Mouse (Mus musculus) liver, embryonic 12.5 days (tissue): ENCODE results near the gene Siglecg. TPM values are rescaled to one million over a fixed set of nuclear protein-coding genes. Genes with fewer than 3 reads are reported as not detected.

ENCODE experiments used
- ATAC-seq: fragments of 200-750 bp; cut with Nextera tagmentation; 2 replicates; pipeline ENCODE4 v1.8.0; 2017; ENCODE audit warnings: moderate number of reproducible peaks, mild to moderate bottlenecking, moderate library complexity
- H3K27ac ChIP-seq: fragments of 300-500 bp; sonication (generic); 2 replicates; pipeline ENCODE4 v1.5.1; 2016; ENCODE audit warnings: mild to moderate bottlenecking
- H3K27me3 ChIP-seq: fragments of 300-500 bp; sonication (generic); replicated peaks from 2 replicates; pipeline ENCODE4 v1.6.1; 2016; ENCODE audit warnings: mild to moderate bottlenecking, moderate library complexity
- H3K36me3 ChIP-seq: fragments of 300-500 bp; sonication (generic); 2 replicates; pipeline ENCODE4 v1.6.1; 2016; ENCODE audit warnings: mild to moderate bottlenecking, moderate library complexity
- H3K4me1 ChIP-seq: fragments of 300-500 bp; sonication (generic); 2 replicates; pipeline ENCODE4 v1.6.1; 2016
- H3K4me2 ChIP-seq: fragments of 300-500 bp; sonication (generic); 2 replicates; pipeline ENCODE4 v1.6.1; 2016; ENCODE audit warnings: mild to moderate bottlenecking, moderate library complexity
- H3K4me3 ChIP-seq: fragments of 300-500 bp; sonication (generic); 2 replicates; pipeline ENCODE4 v1.5.1; 2016; ENCODE audit warnings: mild to moderate bottlenecking, moderate library complexity
- H3K9ac ChIP-seq: fragments of 300-500 bp; sonication (generic); 2 replicates; pipeline ENCODE4 v1.6.1; 2016; ENCODE audit warnings: mild to moderate bottlenecking, moderate library complexity
- H3K9me3 ChIP-seq: fragments of 300-500 bp; sonication (generic); replicated peaks from 2 replicates; pipeline ENCODE4 v1.6.1; 2016; ENCODE audit warnings: mild to moderate bottlenecking, moderate library complexity
- WGBS: fragments of 180-500 bp; shearing (Covaris S2); methylation state at CpG from one replicate; pipeline ENCODE4 v1.1.7; 2016; ENCODE audit not compliant: insufficient replicate concordance; 5-methylcytosine and 5-hydroxymethylcytosine counted together
- polyA plus RNA-seq: library from polyadenylated mRNA; unstranded; fragments of >200 nt; fragmentation: Nextera tagmentation; extraction: Ambion mirVana; gene quantifications from 2 replicates; pipeline ENCODE4 v1.2.1, GENCODE M21; 2016

The Siglecg gene
- polyA plus RNA-seq, 1 experiment from 2014 or later: 0.30 TPM

- peak overlapping the region; percentile 75 for H3K9ac ChIP-seq
- peak overlapping the region; percentile 88 for H3K27ac ChIP-seq
- under 1% methylated on average over 36 of the region's 36 CpGs for WGBS
- H3K36me3 ChIP-seq: no peaks in the 10 kb centered on the region
- H3K4me3 ChIP-seq: peak overlapping the region; percentile 72
- peak overlapping the region; percentile 96 for H3K4me2 ChIP-seq
- H3K4me1 ChIP-seq: peaks cover 53% of the 10 kb centered on the region
- peak; percentile 84 for ATAC-seq
- H3K9me3 ChIP-seq: no peaks in the 10 kb centered on the region
- H3K27me3 ChIP-seq: no peaks in the 10 kb centered on the region
Observed at GRCm38 (mm10) chr7:43443126-43443916, 35.3 kb downstream of the Siglecg start.

- H3K4me1 ChIP-seq: peaks cover 59% of the 10 kb centered on the region
- peak within 1 kb of the TSS; percentile 75 for H3K9ac ChIP-seq
- no peaks in the 10 kb centered on the region for H3K9me3 ChIP-seq
- peak within 1 kb of the TSS; percentile 72 for H3K4me3 ChIP-seq
- peak; percentile 96 for ATAC-seq
- H3K27ac ChIP-seq: peak within 1 kb of the TSS; percentile 88
- under 1% methylated on average over 27 of the region's 27 CpGs for WGBS
- H3K27me3 ChIP-seq: no peaks in the 10 kb centered on the region
- H3K4me2 ChIP-seq: peak within 1 kb of the TSS; percentile 96
- no peaks in the 10 kb centered on the region for H3K36me3 ChIP-seq
Observed at GRCm38 (mm10) chr7:43443917-43444293, 35.9 kb downstream of the Siglecg start, which contains the start of the genes Etfb and Gm45233. Etfb (plus strand) TSS chr7:43444083. Gm45233 (plus strand) TSS chr7:43444128.

DNA sequence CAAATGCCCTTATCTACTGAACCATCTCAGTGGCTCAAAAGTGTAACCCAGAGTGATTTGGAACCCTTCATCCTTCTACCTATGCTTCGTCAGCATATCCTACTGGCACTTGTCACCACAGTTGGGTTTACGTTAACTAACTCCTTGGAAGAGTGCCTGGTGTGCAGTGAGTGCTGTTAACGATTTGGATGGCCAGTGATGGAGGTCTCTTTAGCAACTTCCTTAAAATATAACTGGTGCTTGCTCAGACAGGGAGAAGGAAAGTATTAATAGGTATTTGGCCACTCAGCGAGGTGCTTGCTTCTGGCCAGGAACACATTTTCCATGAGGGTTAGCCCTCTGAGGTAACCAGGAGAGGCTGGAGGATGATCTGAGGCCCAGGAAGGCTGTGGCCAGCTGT lies 39.8 kb downstream of the Siglecg start:
- no peak for ATAC-seq
- H3K4me2 ChIP-seq: no peak overlapping the region
- 74% methylated on average over 4 of the region's 4 CpGs for WGBS
- H3K4me1 ChIP-seq: peaks cover 61% of the 10 kb centered on the region
- no peak overlapping the region for H3K4me3 ChIP-seq
- no peak overlapping the region for H3K27ac ChIP-seq
- no peaks in the 10 kb centered on the region for H3K27me3 ChIP-seq
- peaks cover 25% of the 10 kb centered on the region for H3K36me3 ChIP-seq
- no peaks in the 10 kb centered on the region for H3K9me3 ChIP-seq
- H3K9ac ChIP-seq: no peak overlapping the region

DNA sequence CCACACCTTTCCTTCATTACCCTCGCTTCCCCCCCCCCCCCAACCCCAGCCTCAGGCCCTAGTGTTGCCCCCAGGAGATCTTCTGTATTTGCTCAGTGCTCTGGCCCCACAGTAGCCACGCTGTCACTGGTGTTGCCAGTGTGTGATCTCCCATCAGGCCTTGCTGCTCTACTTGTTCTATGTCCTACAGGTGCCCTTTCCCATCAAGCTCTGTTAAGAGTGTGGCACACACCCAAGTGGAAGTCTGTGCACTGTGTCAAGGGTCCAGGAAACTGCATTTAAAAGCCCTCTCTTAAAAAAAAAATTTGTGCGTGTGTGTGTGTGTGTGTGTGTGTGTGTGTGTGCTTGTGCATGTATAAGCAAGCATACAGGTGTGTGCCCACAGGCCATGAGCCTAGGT lies 40.2 kb downstream of the Siglecg start:
- Histone ChIP-seq H3K27me3 (no peaks in the 10 kb centered on the region), H3K27ac (no peak overlapping the region), H3K4me2 (no peak overlapping the region), H3K9ac (no peak overlapping the region), H3K4me3 (no peak overlapping the region), H3K9me3 (no peaks in the 10 kb centered on the region), H3K36me3 (peaks cover 29% of the 10 kb centered on the region), H3K4me1 (peaks cover 62% of the 10 kb centered on the region)
- ATAC-seq: no peak
- WGBS: 69% methylated on average over 3 of the region's 3 CpGs

GRCm38 (mm10) chr7:43449811-43450210 lies 41.8 kb downstream of the Siglecg start:
- H3K4me2 ChIP-seq: no peak overlapping the region
- WGBS: 92% methylated on average over 2 of the region's 2 CpGs
- no peaks in the 10 kb centered on the region for H3K27me3 ChIP-seq
- H3K4me1 ChIP-seq: peaks cover 59% of the 10 kb centered on the region
- no peak overlapping the region for H3K4me3 ChIP-seq
- ATAC-seq: no peak
- peaks cover 45% of the 10 kb centered on the region for H3K36me3 ChIP-seq
- no peaks in the 10 kb centered on the region for H3K9me3 ChIP-seq
- no peak overlapping the region for H3K27ac ChIP-seq
- no peak overlapping the region for H3K9ac ChIP-seq

- H3K27me3 ChIP-seq: no peaks in the 10 kb centered on the region
- H3K9ac ChIP-seq: no peak overlapping the region
- H3K9me3 ChIP-seq: no peaks in the 10 kb centered on the region
- ATAC-seq: no peak
- no peak overlapping the region for H3K27ac ChIP-seq
- peaks cover 43% of the 10 kb centered on the region for H3K4me1 ChIP-seq
- H3K36me3 ChIP-seq: peaks cover 64% of the 10 kb centered on the region
- no peak overlapping the region for H3K4me2 ChIP-seq
- WGBS: 79% methylated on average over 11 of the region's 11 CpGs
- no peak overlapping the region for H3K4me3 ChIP-seq
Observed at GRCm38 (mm10) chr7:43451726-43452125, 43.7 kb downstream of the Siglecg start.

GRCm38 (mm10) chr7:43452609-43453008 lies 44.6 kb downstream of the Siglecg start:
- peaks cover 73% of the 10 kb centered on the region for H3K36me3 ChIP-seq
- no peaks in the 10 kb centered on the region for H3K27me3 ChIP-seq
- no peak overlapping the region for H3K4me2 ChIP-seq
- H3K27ac ChIP-seq: no peak overlapping the region
- no peaks in the 10 kb centered on the region for H3K9me3 ChIP-seq
- H3K9ac ChIP-seq: no peak overlapping the region
- WGBS: 38% methylated on average over 4 of the region's 4 CpGs
- H3K4me3 ChIP-seq: no peak overlapping the region
- peaks cover 35% of the 10 kb centered on the region for H3K4me1 ChIP-seq
- peak; percentile 55 for ATAC-seq

DNA sequence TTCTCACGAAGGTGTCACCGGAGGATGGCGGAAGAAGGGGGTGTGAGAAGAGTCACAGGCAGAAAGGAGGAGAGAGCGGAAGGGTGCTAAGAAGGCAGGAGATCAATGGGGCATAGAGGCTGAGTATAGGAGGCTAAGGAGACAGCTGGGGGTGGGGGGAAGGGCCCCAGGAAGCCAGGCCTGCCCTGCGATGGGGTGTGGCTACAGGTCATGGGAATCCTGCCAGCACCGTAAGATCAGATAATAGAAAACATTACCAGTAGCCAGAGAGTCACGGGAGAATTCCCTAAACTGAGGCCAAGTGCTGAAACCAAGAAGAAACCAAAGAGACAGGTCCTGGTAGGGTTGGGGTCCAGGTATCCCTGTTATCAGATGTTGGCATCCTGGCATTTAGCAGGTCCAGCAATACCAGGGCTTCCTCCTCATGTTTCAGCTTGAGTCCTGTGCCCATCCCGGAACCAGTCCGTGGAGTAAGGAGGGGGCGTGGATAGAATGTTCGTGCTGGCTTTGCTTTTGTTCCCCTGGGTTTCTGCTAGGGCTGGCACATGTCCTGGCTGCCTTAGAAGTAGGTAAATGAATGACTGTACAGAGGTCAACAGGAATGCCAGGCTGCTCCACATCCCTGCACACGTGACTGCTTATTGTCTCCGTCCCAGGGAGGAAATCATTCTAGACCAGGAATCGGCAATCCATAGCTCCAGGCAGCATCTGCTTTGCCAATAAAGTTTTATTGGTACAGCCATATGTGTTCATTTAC lies 45.8 kb downstream of the Siglecg start:
- no peak overlapping the region for H3K27ac ChIP-seq
- H3K36me3 ChIP-seq: peaks cover 78% of the 10 kb centered on the region
- H3K9me3 ChIP-seq: no peaks in the 10 kb centered on the region
- H3K4me3 ChIP-seq: no peak overlapping the region
- no peak overlapping the region for H3K4me2 ChIP-seq
- WGBS: 77% methylated on average over 14 of the region's 14 CpGs
- H3K9ac ChIP-seq: no peak overlapping the region
- H3K4me1 ChIP-seq: peaks cover 23% of the 10 kb centered on the region
- no peaks in the 10 kb centered on the region for H3K27me3 ChIP-seq
- ATAC-seq: no peak

- H3K4me1 ChIP-seq: peaks cover 17% of the 10 kb centered on the region
- H3K36me3 ChIP-seq: peaks cover 77% of the 10 kb centered on the region
Observed at GRCm38 (mm10) chr7:43454371-43454770, 46.4 kb downstream of the Siglecg start.

DNA sequence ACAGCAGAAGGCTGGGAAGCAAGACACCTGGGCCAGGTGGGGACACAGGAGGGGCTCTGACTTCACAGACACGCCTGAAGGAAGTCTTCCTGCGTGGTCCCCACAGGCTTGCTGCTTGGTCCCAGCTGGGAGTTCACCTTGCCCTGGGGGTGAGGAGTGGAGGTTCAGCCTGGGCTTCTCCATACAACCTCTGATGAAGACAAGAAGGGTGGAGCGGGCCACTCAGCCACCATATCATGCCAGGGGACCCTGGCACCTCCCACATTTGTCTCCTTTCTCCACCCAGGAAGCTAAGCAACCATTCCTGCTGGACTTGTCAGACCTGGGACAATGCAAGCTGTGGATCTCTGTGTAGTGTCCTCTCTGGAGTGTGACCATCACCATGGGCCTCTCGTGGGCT lies 54.8 kb downstream of the Siglecg start, which contains the start of gene Vsig10l:
Gene Vsig10l, plus strand, starts transcription at position 301 of the 400 bp plus-strand sequence.
- H3K4me2 ChIP-seq: no peak within 1 kb of the TSS
- H3K4me3 ChIP-seq: no peak within 1 kb of the TSS
- H3K27me3 ChIP-seq: peaks cover 24% of the 10 kb centered on the region
- no peak within 1 kb of the TSS for H3K9ac ChIP-seq
- H3K27ac ChIP-seq: no peak within 1 kb of the TSS
- H3K9me3 ChIP-seq: no peaks in the 10 kb centered on the region
- ATAC-seq: no peak
- H3K4me1 ChIP-seq: peaks cover 22% of the 10 kb centered on the region
- peaks cover 3% of the 10 kb centered on the region for H3K36me3 ChIP-seq
- 60% methylated on average over 4 of the region's 4 CpGs for WGBS

More at GRCm38 (mm10) chr7:43454371-43454770, 46.4 kb downstream of the Siglecg start:
- no peak overlapping the region for H3K27ac ChIP-seq
- no peak for ATAC-seq
- 68% methylated on average over 6 of the region's 6 CpGs for WGBS
- no peaks in the 10 kb centered on the region for H3K9me3 ChIP-seq
- no peak overlapping the region for H3K4me3 ChIP-seq
- no peak overlapping the region for H3K4me2 ChIP-seq
- no peaks in the 10 kb centered on the region for H3K27me3 ChIP-seq
- H3K9ac ChIP-seq: no peak overlapping the region

DNA sequence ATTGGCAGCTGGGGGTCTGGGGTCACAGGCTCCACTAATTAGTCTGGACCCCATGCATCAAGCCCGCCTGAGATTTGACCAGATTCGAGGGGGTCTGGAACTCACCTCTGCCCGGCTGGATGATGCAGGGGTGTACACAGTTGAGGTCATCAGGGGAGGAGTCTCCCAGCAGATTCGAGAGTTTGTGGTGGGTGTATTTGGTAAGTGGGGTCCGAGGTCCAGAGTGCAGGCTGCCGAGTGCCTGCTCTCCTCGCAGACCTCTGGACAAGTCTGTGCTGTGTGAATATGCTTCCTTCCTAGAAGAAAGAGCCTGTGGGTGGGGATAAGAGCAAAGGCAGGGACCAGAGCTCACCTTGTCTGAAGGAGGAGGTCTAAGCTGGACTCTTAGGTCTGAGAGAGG lies 56.0 kb downstream of the Siglecg start:
- no peak for ATAC-seq
- Histone ChIP-seq H3K27ac (no peak overlapping the region), H3K9ac (no peak overlapping the region), H3K27me3 (peaks cover 24% of the 10 kb centered on the region), H3K4me2 (no peak overlapping the region), H3K4me1 (peaks cover 22% of the 10 kb centered on the region), H3K9me3 (no peaks in the 10 kb centered on the region), H3K4me3 (no peak overlapping the region), H3K36me3 (no peaks in the 10 kb centered on the region)
- 69% methylated on average over 7 of the region's 7 CpGs for WGBS

DNA sequence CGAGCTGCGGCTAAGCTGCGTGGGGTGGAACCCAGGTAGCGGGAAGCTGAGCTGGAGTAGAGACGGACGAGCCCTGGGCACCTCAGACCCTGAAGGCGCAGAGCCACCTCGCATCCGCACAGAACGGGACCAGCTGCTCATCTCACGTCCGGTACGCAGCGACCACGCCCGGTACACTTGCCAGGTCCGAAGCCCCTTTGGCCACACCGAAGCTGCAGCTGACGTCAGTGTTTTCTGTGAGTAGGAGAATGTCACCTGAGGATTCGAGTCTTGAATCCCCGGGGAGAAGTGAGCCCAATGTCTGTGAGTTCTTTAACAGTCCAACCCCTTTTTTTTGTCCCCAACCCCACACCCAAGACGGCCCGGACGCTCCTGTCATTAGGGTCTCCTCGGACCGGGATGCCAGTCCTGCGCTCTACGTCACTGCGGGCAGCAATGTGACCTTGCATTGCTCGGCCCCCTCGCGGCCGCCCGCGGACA lies 56.9 kb downstream of the Siglecg start:
- H3K4me2 ChIP-seq: peak overlapping the region; percentile 89
- no peak overlapping the region for H3K27ac ChIP-seq
- no peaks in the 10 kb centered on the region for H3K36me3 ChIP-seq
- ATAC-seq: no peak
- 4% methylated on average over 35 of the region's 35 CpGs for WGBS
- no peaks in the 10 kb centered on the region for H3K9me3 ChIP-seq
- peaks cover 24% of the 10 kb centered on the region for H3K27me3 ChIP-seq
- H3K4me1 ChIP-seq: peaks cover 22% of the 10 kb centered on the region
- peak overlapping the region; percentile 57 for H3K4me3 ChIP-seq
- H3K9ac ChIP-seq: peak overlapping the region; percentile 58
